Mouse (Mus musculus) lung, embryonic 15.5 days (tissue): ENCODE data around the gene Il2rg. TPM values are rescaled to one million over a fixed set of nuclear protein-coding genes. Genes with fewer than 3 reads are reported as not detected.
A peak's percentile ranks its signal among the peaks of the same experiment; 100 is the strongest.

Experiments used
- ATAC-seq: fragments of 200-750 bp; cut with Nextera tagmentation; 2 replicates; pipeline ENCODE4 v1.8.0; 2017; ENCODE audit warnings: moderate number of reproducible peaks, borderline replicate concordance; ENCODE audit not compliant: low FRiP score, low TSS enrichment; ENCODE audit errors: extremely low read depth
- H3K27ac ChIP-seq: fragments of 300-500 bp; sonication (generic); 2 replicates; pipeline ENCODE4 v1.5.1; 2015; ENCODE audit warnings: moderate library complexity, mild to moderate bottlenecking, inconsistent platforms
- H3K27me3 ChIP-seq: fragments of 300-500 bp; sonication (generic); 2 replicates; pipeline ENCODE4 v1.6.1; 2015; ENCODE audit warnings: inconsistent platforms
- H3K36me3 ChIP-seq: fragments of 300-500 bp; sonication (generic); 2 replicates; pipeline ENCODE4 v1.6.1; 2015; ENCODE audit warnings: inconsistent platforms
- H3K4me1 ChIP-seq: fragments of 300-500 bp; sonication (generic); 2 replicates; pipeline ENCODE4 v1.6.1; 2015; ENCODE audit warnings: inconsistent platforms
- H3K4me2 ChIP-seq: fragments of 300-500 bp; sonication (generic); 2 replicates; pipeline ENCODE4 v1.6.1; 2015; ENCODE audit warnings: inconsistent platforms, mild to moderate bottlenecking, moderate library complexity
- H3K4me3 ChIP-seq: fragments of 300-500 bp; sonication (generic); 2 replicates; pipeline ENCODE4 v1.5.1; 2015; ENCODE audit warnings: mild to moderate bottlenecking, inconsistent platforms
- H3K9ac ChIP-seq: fragments of 300-500 bp; sonication (generic); 2 replicates; pipeline ENCODE4 v1.6.1; 2015; ENCODE audit warnings: inconsistent platforms
- H3K9me3 ChIP-seq: fragments of 300-500 bp; sonication (generic); 2 replicates; pipeline ENCODE4 v1.6.1; 2016; ENCODE audit warnings: inconsistent platforms
- WGBS: fragments of 180-500 bp; shearing (Covaris S2); methylation state at CpG from one replicate; pipeline ENCODE4 v1.1.7; 2015; 5-methylcytosine and 5-hydroxymethylcytosine counted together
- polyA plus RNA-seq: library from polyadenylated mRNA; unstranded; fragments of >200 nt; fragmentation: Nextera tagmentation; extraction: Ambion mirVana; gene quantifications from 2 replicates; pipeline ENCODE4 v1.2.1, GENCODE M21; 2015

The Il2rg gene
- polyA plus RNA-seq, 1 experiment from 2014 or later = 27.6 TPM

DNA sequence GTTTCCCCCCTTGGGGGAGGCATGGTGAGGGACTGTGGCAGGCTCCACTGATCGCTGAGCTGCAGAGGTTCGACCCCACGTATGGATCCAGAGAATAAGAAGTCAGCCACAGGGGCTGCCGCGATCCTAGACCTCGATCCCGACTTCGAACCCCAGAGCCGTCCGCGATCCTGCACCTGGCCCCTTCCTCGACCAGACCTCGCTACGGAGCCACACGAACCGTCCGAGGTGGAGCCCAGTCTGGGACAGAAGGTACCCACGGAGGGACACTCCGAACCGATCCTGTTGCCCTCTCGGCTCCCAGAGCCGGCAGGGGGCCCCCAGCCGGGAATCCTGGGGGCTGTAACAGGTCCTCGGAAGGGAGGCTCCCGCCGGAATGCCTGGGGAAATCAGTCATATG, 13.3 kb downstream of the Il2rg start:
- Histone ChIP-seq H3K9ac (peak overlapping the region; percentile 51), H3K4me1 (no peaks in the 10 kb centered on the region), H3K27ac (peak overlapping the region; percentile 57), H3K4me3 (peak overlapping the region; percentile 55), H3K27me3 (no peaks in the 10 kb centered on the region), H3K36me3 (no peaks in the 10 kb centered on the region), H3K9me3 (no peaks in the 10 kb centered on the region), H3K4me2 (peak overlapping the region; percentile 73)
- 19% methylated on average over 26 of the region's 26 CpGs for WGBS
- peak; percentile 17; the same call in 1 of the 2 replicates for ATAC-seq

GRCm38 (mm10) chrX:101253952-101254729, 13.9 kb downstream of the Il2rg start, which contains the start of gene Foxo4:
Foxo4 (plus strand) TSS chrX:101254528.
- H3K4me3 ChIP-seq = peak within 1 kb of the TSS; percentile 55
- peak; percentile 92 for ATAC-seq

GRCm38 (mm10) chrX:101245011-101245410, 23.0 kb downstream of the Il2rg start:
- ATAC-seq = no peak
- no peak overlapping the region for H3K4me2 ChIP-seq
- H3K9me3 ChIP-seq = no peaks in the 10 kb centered on the region
- no peak overlapping the region for H3K9ac ChIP-seq
- H3K27me3 ChIP-seq = peaks cover 4% of the 10 kb centered on the region; the same call in 1 of the 2 replicates
- H3K4me1 ChIP-seq = no peaks in the 10 kb centered on the region
- WGBS = 26% methylated on average over 1 of the region's 1 CpGs
- no peak overlapping the region for H3K4me3 ChIP-seq
- H3K27ac ChIP-seq = no peak overlapping the region
- no peaks in the 10 kb centered on the region for H3K36me3 ChIP-seq

More at GRCm38 (mm10) chrX:101253952-101254729, 13.9 kb downstream of the Il2rg start, which contains the start of gene Foxo4:
- no peaks in the 10 kb centered on the region for H3K4me1 ChIP-seq
- H3K9ac ChIP-seq = peak within 1 kb of the TSS; percentile 51
- whole genome bisulfite sequencing = 15% methylated on average over 43 of the region's 47 CpGs
- peak within 1 kb of the TSS; percentile 57 for H3K27ac ChIP-seq
- H3K4me2 ChIP-seq = peak within 1 kb of the TSS; percentile 73
- no peaks in the 10 kb centered on the region for H3K36me3 ChIP-seq
- H3K27me3 ChIP-seq = no peaks in the 10 kb centered on the region
- H3K9me3 ChIP-seq = no peaks in the 10 kb centered on the region

DNA sequence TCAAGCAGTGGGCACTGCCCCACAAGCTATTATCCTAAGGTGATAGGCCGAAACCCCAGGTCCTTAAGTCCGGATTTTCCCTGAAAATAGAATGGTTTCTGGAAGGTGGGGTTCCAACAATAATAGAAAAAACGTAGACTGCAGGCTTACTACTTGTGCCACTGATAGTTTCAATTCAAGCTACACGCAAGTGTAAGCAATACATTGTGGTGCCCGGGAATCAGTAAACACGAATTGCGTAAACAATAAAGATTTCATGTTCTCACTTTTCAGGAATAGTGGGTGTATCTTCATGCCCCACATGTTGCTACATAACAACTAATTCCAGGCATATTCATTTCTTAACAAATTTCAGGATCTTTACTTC, 45.3 kb downstream of the Il2rg start:
- Histone ChIP-seq H3K9ac (peak overlapping the region; percentile 16; the same call in 1 of the 2 replicates), H3K27ac (peak overlapping the region; percentile 59), H3K4me2 (peak overlapping the region; percentile 57), H3K9me3 (no peaks in the 10 kb centered on the region), H3K4me1 (no peaks in the 10 kb centered on the region), H3K27me3 (no peaks in the 10 kb centered on the region; the same call in 1 of the 2 replicates), H3K36me3 (no peaks in the 10 kb centered on the region), H3K4me3 (peak overlapping the region; percentile 59)
- WGBS = 23% methylated on average over 7 of the region's 7 CpGs
- ATAC-seq = peak; percentile 3; the same call in 1 of the 2 replicates

DNA sequence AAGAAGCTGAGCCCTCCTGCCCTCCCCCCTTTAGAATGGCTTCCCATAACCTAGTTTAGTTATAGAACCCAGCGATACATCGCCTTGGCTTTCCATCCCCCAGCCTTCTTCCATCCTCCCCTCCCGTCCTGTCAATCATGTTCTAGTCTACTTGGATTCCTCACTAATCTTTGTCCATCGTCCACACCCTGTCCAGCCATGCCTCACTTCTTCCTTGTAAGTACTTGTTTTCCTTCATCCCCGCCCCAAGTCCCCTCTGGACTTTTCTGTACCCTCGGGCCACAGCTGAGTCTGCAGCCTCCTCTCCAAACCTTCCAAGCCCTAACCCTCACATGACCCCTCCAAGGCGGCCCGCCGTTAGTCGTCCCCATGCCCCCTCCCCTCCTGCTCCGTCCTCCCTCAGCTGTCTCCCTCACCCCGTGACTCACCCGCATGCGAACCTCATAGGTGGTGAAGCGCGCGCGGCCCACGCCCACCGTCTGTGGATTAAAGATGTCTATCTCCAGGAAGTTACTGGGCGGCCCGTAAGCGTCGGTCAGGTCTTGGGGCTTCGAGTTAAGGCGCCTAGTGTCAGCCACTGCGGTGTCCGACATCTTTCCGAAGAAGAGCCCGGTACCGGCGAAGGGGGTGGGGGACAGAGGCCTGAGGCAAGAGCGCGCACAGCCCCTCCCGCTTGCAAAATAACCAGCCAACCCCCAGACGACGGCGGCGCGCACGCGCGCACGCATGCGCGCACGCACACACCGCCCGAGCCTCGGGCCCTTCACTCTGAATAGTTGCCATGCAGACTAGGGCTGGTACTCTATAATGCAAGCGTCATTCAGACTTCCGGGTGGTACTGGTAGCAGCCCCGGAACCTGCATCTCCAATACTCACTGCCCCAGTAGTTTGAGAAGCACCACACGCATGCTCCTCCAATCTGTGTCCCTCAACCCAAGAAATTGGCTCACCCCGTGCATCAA, 45.9 kb downstream of the Il2rg start, which contains the start of gene Snx12:
TSS of gene Snx12 (minus strand) at position 730 of the 962 bp plus-strand sequence.
- H3K27ac ChIP-seq = peak within 1 kb of the TSS; percentile 67

More for the DNA sequence above, 45.9 kb downstream of the Il2rg start, which contains the start of gene Snx12:
- peak; percentile 96 for ATAC-seq
- Histone ChIP-seq H3K27me3 (no peaks in the 10 kb centered on the region; the same call in 1 of the 2 replicates), H3K4me3 (peak within 1 kb of the TSS; percentile 59), H3K4me2 (peak within 1 kb of the TSS; percentile 57), H3K9me3 (no peaks in the 10 kb centered on the region), H3K36me3 (no peaks in the 10 kb centered on the region), H3K9ac (peak within 1 kb of the TSS; percentile 58), H3K4me1 (no peaks in the 10 kb centered on the region)
- WGBS = 17% methylated on average over 55 of the region's 55 CpGs

Other genes starting within 250 kb of the Il2rg start
- gene Tex11, start 208.6 kb downstream of the Il2rg start, polyA plus RNA-seq = 0.20 and 0.25 TPM in 2 replicates
- 0.52 and 0.64 TPM in 2 replicates for gene Slc7a3, start 182.2 kb downstream of the Il2rg start, polyA plus RNA-seq
- gene Snx12, start 45.7 kb downstream of the Il2rg start, polyA plus RNA-seq = 49.2 and 50.6 TPM in 2 replicates
- gene Foxo4, start 13.7 kb downstream of the Il2rg start, polyA plus RNA-seq = 1.9 and 2.0 TPM in 2 replicates
- gene Gm614, start 4.3 kb downstream of the Il2rg start, polyA plus RNA-seq = not detected in 2 replicates
- not detected in 2 replicates for gene Gm20489, start 768 bp upstream of the Il2rg start, polyA plus RNA-seq
- 29.5 and 32.3 TPM in 2 replicates for gene Med12, start 5.8 kb upstream of the Il2rg start, polyA plus RNA-seq
- gene Nlgn3, start 30.9 kb upstream of the Il2rg start, polyA plus RNA-seq = 5.1 and 6.0 TPM in 2 replicates
- 0.49 and 1.3 TPM in 2 replicates for gene Gjb1, start 108.1 kb upstream of the Il2rg start, polyA plus RNA-seq
- gene Zmym3, start 152.6 kb upstream of the Il2rg start, polyA plus RNA-seq = 29.8 and 32.2 TPM in 2 replicates
- gene Nono, start 161.1 kb upstream of the Il2rg start, polyA plus RNA-seq = 433 and 440 TPM in 2 replicates
- 3.8 and 5.2 TPM in 2 replicates for gene Itgb1bp2, start 180.8 kb upstream of the Il2rg start, polyA plus RNA-seq